In the genomic region with DNA sequence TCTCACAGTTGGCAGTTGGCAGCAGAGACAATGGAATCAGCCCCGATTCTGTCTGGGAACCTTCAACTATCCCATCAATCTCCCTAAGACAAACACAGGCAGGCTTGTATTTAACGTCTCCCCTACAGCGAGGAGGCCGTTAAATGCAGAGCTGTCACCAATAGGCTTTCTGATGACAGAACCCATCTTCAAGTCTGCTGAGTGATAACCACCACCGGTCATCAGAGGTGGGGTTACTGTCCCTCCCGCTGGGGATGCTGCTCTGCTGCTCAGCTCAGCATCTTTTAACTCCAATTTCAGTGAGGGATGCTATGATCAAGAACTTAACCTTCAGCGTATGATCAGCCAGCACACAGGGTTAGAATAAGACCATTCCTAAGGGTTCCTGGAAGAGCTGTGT, we compare ENCODE assay signal across 10 mouse cellular contexts. TPM values are rescaled to one million over a fixed set of nuclear protein-coding genes. Genes with fewer than 3 reads are reported as not detected.
DNase-seq lines count a peak whose midpoint lies in the region; ATAC-seq and TF ChIP-seq lines count a peak whose summit lies in the region.
"Had no signal": no experiment of that assay in that cellular context is flagged by ENCODE, and none has a peak within 500 bp of the region (broad histone marks: within the 10 kb centered on the region; RNA-seq: fewer than 3 reads in every experiment).

No protein-coding gene starts in this region.

- H3K27me3 ChIP-seq in lung, embryonic 14.5 days (ENCODE audit: insufficient read depth, low read length), result peaks cover 13% of the 10 kb centered on the region; the same call in 1 of the 2 replicates
- peaks cover 27% of the 10 kb centered on the region; the same call in 1 of the 2 replicates for H3K27me3 ChIP-seq in forebrain, embryonic 15.5 days
- peaks cover 58% of the 10 kb centered on the region for H3K27me3 ChIP-seq in liver, embryonic 13.5 days

- ATAC-seq in lung, embryonic 14.5 days (ENCODE audit: insufficient read depth), result no peak
- no peak for ATAC-seq in forebrain, embryonic 15.5 days (replicated peaks)
- peak; percentile 62 for ATAC-seq in liver, embryonic 13.5 days (ENCODE audit: low read depth)
- ATAC-seq in monocyte, adult 5-6 weeks (replicated peaks; ENCODE audit: insufficient number of reproducible peaks, low FRiP score, low TSS enrichment, poor library complexity, severe bottlenecking), result no peak

- no peaks in the 10 kb centered on the region for H3K36me3 ChIP-seq in lung, embryonic 14.5 days (ENCODE audit: insufficient read depth)
- H3K36me3 ChIP-seq in forebrain, embryonic 15.5 days, result no peaks in the 10 kb centered on the region
- H3K36me3 ChIP-seq in liver, embryonic 13.5 days, result peaks cover 27% of the 10 kb centered on the region

- no peaks in the 10 kb centered on the region for H3K9me3 ChIP-seq in lung, embryonic 14.5 days (ENCODE audit: low read depth, low read length)
- no peaks in the 10 kb centered on the region for H3K9me3 ChIP-seq in forebrain, embryonic 15.5 days
- no peaks in the 10 kb centered on the region for H3K9me3 ChIP-seq in liver, embryonic 13.5 days (replicated peaks)

- no peak for DNase-seq in lung, embryonic 14.5 days
- no peak for DNase-seq in lung, adult 18-20 months
- DNase-seq in liver, embryonic 13.5 days, result peak; percentile 63
- DNase-seq in spleen, postnatal 4 days (ENCODE audit: low spot score in 2 of 2), result peak; percentile 54 to 72
- DNase-seq in layer of hippocampus, postnatal 10 days (ENCODE audit: low spot score in 2 of 2), result no peak
- DNase-seq in kidney, adult 8-10 months, result no peak
- DNase-seq: adrenal gland, adult 8-10 months; left cerebral cortex, postnatal 4 days had no signal

- peak overlapping the region; percentile 72 for H3K9ac ChIP-seq in lung, embryonic 14.5 days
- no peak overlapping the region for H3K9ac ChIP-seq in forebrain, embryonic 15.5 days (replicated peaks)
- H3K9ac ChIP-seq in liver, embryonic 13.5 days, result peak overlapping the region; percentile 95

- H3K4me2 ChIP-seq in lung, embryonic 14.5 days, result peak overlapping the region; percentile 99
- H3K4me2 ChIP-seq in forebrain, embryonic 15.5 days (replicated peaks), result peak overlapping the region; percentile 95; the same call in 1 of the 2 replicates
- H3K4me2 ChIP-seq in liver, embryonic 13.5 days, result peak overlapping the region; percentile 97

- no peak for TF ChIP-seq CTCF in lung, embryonic 14.5 days (IDR thresholded peaks at IDR 0.05; ENCODE audit: low read depth)

- peak overlapping the region; percentile 67 for H3K4me3 ChIP-seq in lung, embryonic 14.5 days (ENCODE audit: low read depth, low read length)
- H3K4me3 ChIP-seq in forebrain, embryonic 15.5 days, result no peak overlapping the region
- H3K4me3 ChIP-seq in liver, embryonic 13.5 days (replicated peaks), result peak overlapping the region; percentile 83

- H3K27ac ChIP-seq in lung, embryonic 14.5 days (ENCODE audit: low read depth), result 0 out of 2 replicates have a peak overlapping the region, but pooled peaks have one; percentile 25
- no peak overlapping the region for H3K27ac ChIP-seq in forebrain, embryonic 15.5 days (replicated peaks)
- H3K27ac ChIP-seq in liver, embryonic 13.5 days, result peak overlapping the region; percentile 96

- WGBS in lung, embryonic 14.5 days, result 22% methylated on average over 7 of the region's 7 CpGs
- 11% methylated on average over 7 of the region's 7 CpGs for whole genome bisulfite sequencing in forebrain, embryonic 15.5 days
- 9% methylated on average over 7 of the region's 7 CpGs for WGBS in liver, embryonic 13.5 days (ENCODE audit: insufficient replicate concordance)

- peaks cover 14% of the 10 kb centered on the region; the same call in 1 of the 2 replicates for H3K4me1 ChIP-seq in lung, embryonic 14.5 days (ENCODE audit: insufficient read depth)
- H3K4me1 ChIP-seq in forebrain, embryonic 15.5 days, result peaks cover 20% of the 10 kb centered on the region
- H3K4me1 ChIP-seq in liver, embryonic 13.5 days (replicated peaks), result peaks cover 82% of the 10 kb centered on the region

RNA-seq across cellular contexts. Expression of a gene that starts 2.0 kb away (rescaled TPM):
- 15.6 and 16.6 TPM in 2 replicates for polyA plus RNA-seq in lung, embryonic 14.5 days (2014; fragmentation: Nextera tagmentation; extraction: Ambion mirVana)
- 1.6 and 1.7 TPM in 2 replicates for polyA plus RNA-seq in forebrain, embryonic 15.5 days (2015; fragmentation: Nextera tagmentation; extraction: Ambion mirVana)
- polyA plus RNA-seq in liver, embryonic 13.5 days (2015; fragmentation: Nextera tagmentation; extraction: Ambion mirVana), result 30.2 and 30.9 TPM in 2 replicates
- total RNA-seq in monocyte, adult 5-6 weeks (2017), result 0.38 to 7.3 TPM (median 0.53 TPM) in 3 replicates
- total RNA-seq in layer of hippocampus, postnatal 10 days (2021), result 1 to 10 TPM; 2.0 to 2.3 TPM

Comparison
In these comparisons a context has a peak if more than half of its experiments do, and no peak if none do; other contexts are left out.
1. DNase-seq: peak in liver, embryonic 13.5 days (single experiment) and spleen, postnatal 4 days (2 of 2); none in lung, embryonic 14.5 days (single experiment), lung, adult 18-20 months (0 of 2), layer of hippocampus, postnatal 10 days (0 of 2) and kidney, adult 8-10 months (0 of 2).
2. Peak in every context shown above with its lines, with median percentiles within 50 percentile points of each other: H3K4me2 ChIP-seq.